Mouse (Mus musculus): ENCODE measurements at regions not wholly inside any gene's neighbourhood (a gene's known extent, or its start where the extent isn't known, plus 50 kb on each side); places are given as distances from the start of the nearest gene placed in this dataset.
"Not testable (repeated sequence)": the region's sequence is repeated elsewhere in the genome, so short reads cannot be mapped to it uniquely, and the experiment has no call there.

DNA sequence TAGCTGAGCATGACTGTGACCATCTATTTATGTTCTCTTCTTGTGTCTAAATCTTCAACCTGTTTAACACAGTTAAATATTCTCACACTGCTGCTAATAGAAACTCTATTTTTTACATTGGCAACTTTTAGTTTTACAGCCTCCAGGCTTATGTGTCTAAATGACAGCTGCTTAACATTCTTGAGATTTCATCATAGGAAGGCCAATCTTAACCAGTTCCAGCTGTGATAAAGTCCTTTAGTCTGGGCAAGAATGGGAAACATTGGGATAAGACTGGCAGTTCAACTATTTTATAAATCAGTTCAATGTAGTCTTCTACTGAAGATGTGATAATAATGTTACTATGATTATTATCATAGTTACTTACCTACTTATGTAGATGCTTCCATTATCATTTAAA lies 308.9 kb upstream of the Adamts5 start:
- Histone ChIP-seq H3K4me3 (ENCODE audit: insufficient read depth, low read depth, low read length) (no peak overlapping the region), H3K27me3 (replicated peaks; ENCODE audit: control insufficient read depth, insufficient read depth, low read length) (no peaks in the 10 kb centered on the region), H3K4me1 (ENCODE audit: control insufficient read depth, insufficient read depth, low read length) (no peaks in the 10 kb centered on the region), H3K36me3 (ENCODE audit: control insufficient read depth, insufficient read depth, low read length) (no peaks in the 10 kb centered on the region), H3K27ac (ENCODE audit: insufficient read depth, low read depth, low read length) (no peak overlapping the region)
- TF ChIP-seq POLR2A (IDR thresholded peaks at IDR 0.05; ENCODE audit: low read depth, low read length): no peak
- no peak for TF ChIP-seq CTCF (conservative IDR thresholded peaks at IDR 0.05; ENCODE audit: insufficient read depth, insufficient read length, low read depth, low read length)
- DNase-seq: no peak

DNA sequence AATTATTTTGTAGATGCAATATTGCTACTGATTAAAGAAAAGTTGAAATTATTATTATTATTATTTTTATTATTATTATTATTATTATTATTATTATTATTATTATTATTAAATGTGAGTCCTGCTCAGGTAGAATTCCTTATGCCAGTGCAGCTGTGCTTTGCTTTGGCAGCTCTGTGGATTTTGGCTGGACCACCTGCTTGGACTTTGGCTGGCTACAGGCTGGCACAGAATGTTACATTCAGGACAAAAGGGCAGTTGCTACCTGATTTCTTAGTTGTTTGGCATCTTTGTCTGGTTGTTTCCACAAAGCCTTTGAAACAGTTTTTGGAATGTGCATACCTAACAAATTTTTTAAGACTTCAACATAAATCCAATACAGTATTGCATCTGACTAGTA lies 307.7 kb upstream of the Adamts5 start:
- no peak for DNase-seq

DNA sequence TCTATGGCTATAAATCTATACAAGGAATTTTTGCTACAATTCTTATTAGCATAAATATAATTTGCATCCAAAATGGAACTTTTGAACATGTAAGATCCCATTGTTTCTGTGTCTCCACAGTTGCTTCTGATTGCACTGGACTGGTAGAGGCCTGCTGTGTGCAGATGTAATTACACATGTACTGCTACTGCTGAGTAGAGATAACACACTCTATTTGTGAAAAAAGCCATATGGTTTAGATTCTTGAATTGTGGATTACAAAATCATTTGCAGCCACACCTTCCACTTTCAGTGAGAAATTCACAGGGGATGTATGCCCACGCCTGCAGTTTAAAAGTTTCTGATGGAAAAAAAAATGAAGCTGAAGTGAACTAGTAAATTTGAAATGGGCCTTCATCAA lies 288.2 kb upstream of the Adamts5 start:
- Histone ChIP-seq H3K4me3 (ENCODE audit: insufficient read depth, low read depth, low read length) (no peak overlapping the region), H3K4me1 (ENCODE audit: control insufficient read depth, insufficient read depth, low read length) (no peaks in the 10 kb centered on the region), H3K27ac (ENCODE audit: insufficient read depth, low read depth, low read length) (no peak overlapping the region), H3K36me3 (ENCODE audit: control insufficient read depth, insufficient read depth, low read length) (no peaks in the 10 kb centered on the region), H3K27me3 (replicated peaks; ENCODE audit: control insufficient read depth, insufficient read depth, low read length) (no peaks in the 10 kb centered on the region)
- no peak for DNase-seq
- no peak for TF ChIP-seq POLR2A (IDR thresholded peaks at IDR 0.05; ENCODE audit: low read depth, low read length)
- no peak for TF ChIP-seq CTCF (conservative IDR thresholded peaks at IDR 0.05; ENCODE audit: insufficient read depth, insufficient read length, low read depth, low read length)
- 96% methylated on average over 1 of the region's 1 CpGs for WGBS

More for the DNA sequence above, 307.7 kb upstream of the Adamts5 start:
- no peak overlapping the region for H3K27ac ChIP-seq (ENCODE audit: insufficient read depth, low read depth, low read length)
- TF ChIP-seq POLR2A (IDR thresholded peaks at IDR 0.05; ENCODE audit: low read depth, low read length): no peak
- no peak for TF ChIP-seq CTCF (conservative IDR thresholded peaks at IDR 0.05; ENCODE audit: insufficient read depth, insufficient read length, low read depth, low read length)
- no peaks in the 10 kb centered on the region for H3K27me3 ChIP-seq (replicated peaks; ENCODE audit: control insufficient read depth, insufficient read depth, low read length)
- H3K4me3 ChIP-seq (ENCODE audit: insufficient read depth, low read depth, low read length): no peak overlapping the region
- H3K4me1 ChIP-seq (ENCODE audit: control insufficient read depth, insufficient read depth, low read length): no peaks in the 10 kb centered on the region
- H3K36me3 ChIP-seq (ENCODE audit: control insufficient read depth, insufficient read depth, low read length): no peaks in the 10 kb centered on the region

DNA sequence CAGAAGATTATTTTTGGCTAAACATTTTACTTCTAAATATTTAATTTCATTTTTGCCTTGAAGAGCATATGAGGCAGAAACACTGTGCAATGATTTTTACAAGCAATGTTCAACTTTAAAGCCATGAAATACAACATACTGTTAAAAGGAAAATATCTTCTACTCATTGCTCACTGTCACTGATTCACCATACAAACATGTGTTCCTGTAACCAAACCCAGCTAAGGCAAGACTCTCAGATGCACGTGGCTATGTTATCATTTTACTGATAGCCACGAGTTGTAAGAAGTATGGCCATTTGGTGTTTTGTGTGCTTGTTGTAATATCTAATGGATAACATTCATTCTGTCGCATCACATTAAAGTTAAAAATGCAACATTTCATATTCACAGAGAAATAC lies 287.3 kb upstream of the Adamts5 start:
- TF ChIP-seq POLR2A (IDR thresholded peaks at IDR 0.05; ENCODE audit: low read depth, low read length) (no peak), CTCF (conservative IDR thresholded peaks at IDR 0.05; ENCODE audit: insufficient read depth, insufficient read length, low read depth, low read length) (no peak)
- WGBS: 84% methylated on average over 3 of the region's 3 CpGs

DNA sequence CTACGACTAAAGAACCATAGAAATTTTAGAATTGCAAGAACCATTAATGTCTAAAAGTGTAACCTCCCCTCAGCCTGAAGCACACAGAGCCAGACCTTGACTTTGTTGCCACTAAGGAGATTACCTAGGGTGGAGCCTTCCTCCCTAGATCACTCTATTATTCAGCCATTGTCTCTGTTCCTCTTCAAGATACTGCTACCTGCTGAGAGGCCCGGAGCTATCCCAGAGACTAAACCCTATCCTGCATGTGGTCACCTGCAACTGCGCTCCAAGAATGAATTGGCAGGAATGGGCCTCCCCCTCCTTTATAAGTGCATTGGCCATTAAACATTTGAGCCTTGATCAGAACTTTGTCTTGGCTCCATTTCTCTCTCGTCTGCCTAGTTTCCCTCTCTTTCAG lies 286.0 kb upstream of the Adamts5 start:
- H3K4me1 ChIP-seq (ENCODE audit: control insufficient read depth, insufficient read depth, low read length); H3K4me3 ChIP-seq (ENCODE audit: insufficient read depth, low read depth, low read length); H3K27me3 ChIP-seq (replicated peaks; ENCODE audit: control insufficient read depth, insufficient read depth, low read length); DNase-seq; H3K27ac ChIP-seq (ENCODE audit: insufficient read depth, low read depth, low read length); H3K36me3 ChIP-seq (ENCODE audit: control insufficient read depth, insufficient read depth, low read length): not testable (repeated sequence)
- WGBS: 78% methylated on average over 4 of the region's 4 CpGs

More for the DNA sequence above, 287.3 kb upstream of the Adamts5 start:
- no peak overlapping the region for H3K4me3 ChIP-seq (ENCODE audit: insufficient read depth, low read depth, low read length)
- H3K4me1 ChIP-seq (ENCODE audit: control insufficient read depth, insufficient read depth, low read length): no peaks in the 10 kb centered on the region
- H3K36me3 ChIP-seq (ENCODE audit: control insufficient read depth, insufficient read depth, low read length): no peaks in the 10 kb centered on the region
- DNase-seq: no peak
- no peaks in the 10 kb centered on the region for H3K27me3 ChIP-seq (replicated peaks; ENCODE audit: control insufficient read depth, insufficient read depth, low read length)
- H3K27ac ChIP-seq (ENCODE audit: insufficient read depth, low read depth, low read length): no peak overlapping the region

DNA sequence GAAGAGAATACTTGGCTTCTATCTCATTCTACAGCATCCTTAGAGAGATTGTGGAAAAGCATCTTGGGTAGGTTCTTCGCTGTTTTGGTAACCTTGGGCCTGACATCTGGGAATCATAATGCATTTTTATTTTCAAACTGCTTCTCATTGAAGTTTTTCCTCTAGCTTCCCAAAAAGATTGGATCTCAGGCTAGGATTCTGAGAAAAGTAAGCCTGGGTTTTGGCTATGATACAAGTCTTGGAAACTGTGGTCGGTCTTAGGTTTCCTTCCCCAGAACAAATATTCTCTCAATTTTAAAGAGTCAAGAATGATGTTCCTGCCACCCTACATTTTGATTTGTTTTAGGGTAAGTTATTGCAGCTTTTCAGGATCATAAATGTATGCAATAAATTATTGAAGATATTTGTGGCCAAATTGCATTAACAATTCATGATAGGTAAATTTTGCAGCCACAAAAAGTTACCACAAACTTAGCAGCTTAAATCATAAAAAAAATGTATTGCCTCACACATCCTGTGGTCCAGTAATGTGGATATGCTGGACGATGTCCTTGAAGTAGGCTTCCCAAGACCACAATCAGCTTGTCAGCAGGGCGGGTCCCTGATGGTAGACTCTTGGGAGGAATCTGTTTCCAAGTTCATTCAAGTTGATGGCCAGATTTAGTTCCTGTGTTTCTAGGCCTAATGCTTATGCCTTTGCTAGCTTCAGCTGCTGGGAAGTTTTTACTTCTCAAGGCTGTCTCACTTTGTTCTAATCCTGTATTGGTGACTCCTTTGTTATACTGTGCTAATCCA lies 257.6 kb upstream of the Adamts5 start:
- no peak for TF ChIP-seq POLR2A (IDR thresholded peaks at IDR 0.05; ENCODE audit: low read depth, low read length)
- no peak for TF ChIP-seq CTCF (conservative IDR thresholded peaks at IDR 0.05; ENCODE audit: insufficient read depth, insufficient read length, low read depth, low read length)
- no peak for DNase-seq
- no peak overlapping the region for H3K4me3 ChIP-seq (ENCODE audit: insufficient read depth, low read depth, low read length)
- no peak overlapping the region for H3K27ac ChIP-seq (ENCODE audit: insufficient read depth, low read depth, low read length)
- H3K27me3 ChIP-seq (replicated peaks; ENCODE audit: control insufficient read depth, insufficient read depth, low read length): no peaks in the 10 kb centered on the region; the same call in 1 of the 2 replicates
- WGBS: 79% methylated on average over 4 of the region's 4 CpGs
- no peaks in the 10 kb centered on the region for H3K4me1 ChIP-seq (ENCODE audit: control insufficient read depth, insufficient read depth, low read length)
- no peaks in the 10 kb centered on the region for H3K36me3 ChIP-seq (ENCODE audit: control insufficient read depth, insufficient read depth, low read length)

DNA sequence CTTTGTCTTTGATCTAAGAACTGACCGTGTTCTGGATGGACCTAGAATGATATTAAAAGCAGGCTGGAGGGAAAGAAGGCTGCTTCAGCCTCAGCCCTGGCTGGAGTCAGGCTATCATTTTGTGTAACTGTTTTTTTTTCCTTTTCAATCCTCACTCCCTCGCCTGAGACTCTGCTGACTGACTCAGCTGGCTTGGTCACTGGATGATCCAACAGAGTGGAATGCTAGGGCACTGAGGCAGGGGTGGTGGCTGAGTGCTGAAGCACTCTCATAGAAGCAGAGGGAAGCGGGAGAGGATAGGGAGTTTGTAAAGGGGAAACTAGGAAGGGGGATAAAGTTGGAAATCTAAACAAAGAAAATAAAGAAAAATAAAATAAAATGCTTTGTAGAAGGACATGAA lies 236.5 kb upstream of the Adamts5 start:
- TF ChIP-seq POLR2A (IDR thresholded peaks at IDR 0.05; ENCODE audit: low read depth, low read length) (no peak), CTCF (conservative IDR thresholded peaks at IDR 0.05; ENCODE audit: insufficient read depth, insufficient read length, low read depth, low read length) (no peak)
- H3K36me3 ChIP-seq (ENCODE audit: control insufficient read depth, insufficient read depth, low read length): no peaks in the 10 kb centered on the region
- 73% methylated on average over 3 of the region's 3 CpGs for WGBS
- H3K27me3 ChIP-seq (replicated peaks; ENCODE audit: control insufficient read depth, insufficient read depth, low read length): no peaks in the 10 kb centered on the region
- no peak overlapping the region for H3K4me3 ChIP-seq (ENCODE audit: insufficient read depth, low read depth, low read length)
- no peak overlapping the region for H3K27ac ChIP-seq (ENCODE audit: insufficient read depth, low read depth, low read length)
- H3K4me1 ChIP-seq (ENCODE audit: control insufficient read depth, insufficient read depth, low read length): no peaks in the 10 kb centered on the region
- no peak for DNase-seq

Measured in kidney, adult 2 months (tissue).